In genomic region chr5:150388623-150389022, GRCm38 (mm10) we compare ENCODE assay signal across 22 mouse cellular contexts.
DNase-seq lines count a peak whose midpoint lies in the region; ATAC-seq lines count a peak whose summit lies in the region.
"Had no signal": no experiment of that assay in that cellular context is flagged by ENCODE, and none has a peak within 500 bp of the region (broad histone marks: within the 10 kb centered on the region; RNA-seq: fewer than 3 reads in every experiment).

No protein-coding gene starts in this region.

- peaks cover 33% of the 10 kb centered on the region for H3K4me1 ChIP-seq in heart, embryonic 10.5 days
- H3K4me1 ChIP-seq in forebrain, embryonic 15.5 days = no peaks in the 10 kb centered on the region
- H3K4me1 ChIP-seq: embryonic facial prominence, embryonic 15.5 days; hindbrain, embryonic 10.5 days; midbrain, embryonic 13.5 days had no signal

- H3K4me2 ChIP-seq in forebrain, embryonic 15.5 days (replicated peaks) = no peak overlapping the region
- H3K4me2 ChIP-seq: embryonic facial prominence, embryonic 15.5 days; lung, embryonic 15.5 days; midbrain, embryonic 13.5 days had no signal

- no peak overlapping the region for H3K4me3 ChIP-seq in heart, embryonic 10.5 days
- H3K4me3 ChIP-seq in forebrain, embryonic 15.5 days = no peak overlapping the region
- H3K4me3 ChIP-seq: embryonic facial prominence, embryonic 15.5 days; heart, adult 2 months; hindbrain, embryonic 10.5 days; lung, embryonic 15.5 days; megakaryocyte, embryonic 14.5 days; midbrain, embryonic 13.5 days had no signal

- WGBS in heart, embryonic 10.5 days = 71% methylated on average over 12 of the region's 12 CpGs
- WGBS in forebrain, embryonic 15.5 days = 80% methylated on average over 12 of the region's 12 CpGs

- H3K36me3 ChIP-seq in heart, embryonic 10.5 days = peaks cover 57% of the 10 kb centered on the region
- peaks cover 65% of the 10 kb centered on the region for H3K36me3 ChIP-seq in forebrain, embryonic 15.5 days
- H3K36me3 ChIP-seq: lung, embryonic 15.5 days had no signal

- ATAC-seq in forebrain, embryonic 15.5 days (replicated peaks) = no peak
- ATAC-seq: forebrain, embryonic 14.5 days; intestine, postnatal 0 days; midbrain, embryonic 13.5 days had no signal

- H3K9me3 ChIP-seq in heart, embryonic 10.5 days = 0 out of 2 replicates have a peak, but pooled peaks cover 2% of the 10 kb centered on the region
- H3K9me3 ChIP-seq in forebrain, embryonic 15.5 days = no peaks in the 10 kb centered on the region
- H3K9me3 ChIP-seq: embryonic facial prominence, embryonic 15.5 days; hindbrain, embryonic 10.5 days; lung, embryonic 15.5 days had no signal

- H3K27ac ChIP-seq in heart, embryonic 10.5 days = peak overlapping the region; percentile 80
- H3K27ac ChIP-seq in forebrain, embryonic 15.5 days (replicated peaks) = no peak overlapping the region
- H3K27ac ChIP-seq: embryonic facial prominence, embryonic 15.5 days; heart, adult 2 months; hindbrain, embryonic 10.5 days; liver, embryonic 14.5 days; lung, embryonic 15.5 days; midbrain, embryonic 13.5 days had no signal

- no peaks in the 10 kb centered on the region for H3K27me3 ChIP-seq in heart, embryonic 10.5 days (ENCODE audit: insufficient read depth, poor library complexity, severe bottlenecking)
- no peaks in the 10 kb centered on the region for H3K27me3 ChIP-seq in forebrain, embryonic 15.5 days
- H3K27me3 ChIP-seq: embryonic facial prominence, embryonic 15.5 days; lung, embryonic 15.5 days; megakaryocyte, embryonic 14.5 days; midbrain, embryonic 13.5 days had no signal

- DNase-seq in adrenal gland, postnatal 14 days = peak; percentile 39
- DNase-seq in adrenal gland, adult 2 months = no peak
- DNase-seq in heart, embryonic 10.5 days (ENCODE audit: low spot score) = no peak
- no peak for DNase-seq in heart, adult 9 months (ENCODE audit: low spot score in 2 of 2)
- DNase-seq in ovary, adult 18-20 months (ENCODE audit: low spot score) = peak; percentile 7
- DNase-seq in ovary, postnatal 14 days (ENCODE audit: low spot score) = no peak
- DNase-seq: cerebellum, adult 9-10 months; gastrocnemius, postnatal 14 days; kidney, postnatal 25 days; lung, postnatal 36 days; thymus, adult 18-20 months; thymus, postnatal 4 days had no signal

- no peak overlapping the region for H3K9ac ChIP-seq in forebrain, embryonic 15.5 days (replicated peaks)
- H3K9ac ChIP-seq: embryonic facial prominence, embryonic 15.5 days; liver, embryonic 14.5 days; lung, embryonic 15.5 days; midbrain, embryonic 13.5 days had no signal

Comparison
In these comparisons a context has a peak if more than half of its experiments do, and no peak if none do; other contexts are left out.
1. DNase-seq: peak in adrenal gland, postnatal 14 days (single experiment) and ovary, adult 18-20 months (single experiment); none in adrenal gland, adult 2 months (single experiment), heart, embryonic 10.5 days (single experiment), heart, adult 9 months (0 of 2) and ovary, postnatal 14 days (single experiment).